Mouse (Mus musculus) liver, embryonic 16.5 days (tissue): ENCODE results near the gene Ptrh2. TPM values are rescaled to one million over a fixed set of nuclear protein-coding genes. Genes with fewer than 3 reads are reported as not detected.

Experiments
- ATAC-seq: fragments of 200-750 bp; cut with Nextera tagmentation; 2 replicates; pipeline ENCODE4 v1.8.0; 2017; ENCODE audit warnings: low read depth, mild to moderate bottlenecking, moderate number of reproducible peaks, moderate library complexity
- H3K27ac ChIP-seq: fragments of 300-500 bp; sonication (generic); 2 replicates; pipeline ENCODE4 v1.5.1; 2014; ENCODE audit warnings: mild to moderate bottlenecking, low read length
- H3K27me3 ChIP-seq: fragments of 300-500 bp; sonication (generic); 2 replicates; pipeline ENCODE4 v1.6.1; 2014; ENCODE audit warnings: low read depth, low read length, mixed read lengths; ENCODE audit not compliant: control insufficient read depth, insufficient read depth
- H3K36me3 ChIP-seq: fragments of 300-500 bp; sonication (generic); 2 replicates; pipeline ENCODE4 v1.6.1; 2014; ENCODE audit warnings: mild to moderate bottlenecking; ENCODE audit not compliant: control insufficient read depth, insufficient read depth
- H3K4me1 ChIP-seq: fragments of 300-500 bp; sonication (generic); 2 replicates; pipeline ENCODE4 v1.6.1; 2014; ENCODE audit warnings: low read depth, low read length, mixed read lengths; ENCODE audit not compliant: control insufficient read depth
- H3K4me2 ChIP-seq: fragments of 300-500 bp; sonication (generic); 2 replicates; pipeline ENCODE4 v1.6.1; 2014; ENCODE audit warnings: low read depth, low read length, mixed read lengths
- H3K4me3 ChIP-seq: fragments of 300-500 bp; sonication (generic); 2 replicates; pipeline ENCODE4 v1.5.1; 2014; ENCODE audit warnings: low read depth, mild to moderate bottlenecking, low read length
- H3K9ac ChIP-seq: fragments of 300-500 bp; sonication (generic); 2 replicates; pipeline ENCODE4 v1.6.1; 2014; ENCODE audit warnings: low read depth, low read length
- H3K9me3 ChIP-seq: fragments of 300-500 bp; sonication (generic); replicated peaks from 2 replicates; pipeline ENCODE4 v1.6.1; 2016; ENCODE audit warnings: low read length; ENCODE audit not compliant: control insufficient read depth
- WGBS: fragments of 180-500 bp; shearing (Covaris S2); extraction: QIAGEN DNeasy Blood & Tissue Kit; methylation state at CpG from one replicate; pipeline ENCODE4 v1.1.7; 2014; ENCODE audit not compliant: insufficient replicate concordance; 5-methylcytosine and 5-hydroxymethylcytosine counted together
- polyA plus RNA-seq: library from polyadenylated mRNA; unstranded; fragments of >200 nt; fragmentation: Nextera tagmentation; extraction: Ambion mirVana; gene quantifications from 2 replicates; pipeline ENCODE4 v1.2.1, GENCODE M21; 2015

Gene Ptrh2
- polyA plus RNA-seq, 1 experiment from 2014 or later = 13.3 TPM

DNA sequence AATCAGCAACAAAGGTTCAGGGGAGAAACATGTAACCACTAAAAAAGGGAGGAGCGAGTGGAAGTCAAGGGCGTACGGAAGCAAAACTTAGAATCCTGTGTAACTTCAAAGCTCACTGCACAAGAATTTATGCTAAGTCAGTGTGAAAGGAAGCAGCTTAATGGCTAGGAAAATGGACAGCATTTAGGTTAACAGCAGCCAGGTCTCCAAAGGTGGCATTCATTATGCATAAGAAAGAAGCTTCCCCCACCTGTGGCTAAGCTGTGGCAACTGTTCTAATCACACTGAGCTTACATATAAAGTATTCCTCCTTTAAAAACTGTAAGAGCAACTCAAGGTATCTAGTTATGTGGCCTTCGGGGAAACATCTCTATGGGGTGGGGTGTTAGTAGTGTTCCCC is 17.4 kb downstream of the Ptrh2 start:
- H3K36me3 ChIP-seq = peaks cover 84% of the 10 kb centered on the region
- WGBS = 91% methylated on average over 4 of the region's 4 CpGs
- no peak for ATAC-seq

DNA sequence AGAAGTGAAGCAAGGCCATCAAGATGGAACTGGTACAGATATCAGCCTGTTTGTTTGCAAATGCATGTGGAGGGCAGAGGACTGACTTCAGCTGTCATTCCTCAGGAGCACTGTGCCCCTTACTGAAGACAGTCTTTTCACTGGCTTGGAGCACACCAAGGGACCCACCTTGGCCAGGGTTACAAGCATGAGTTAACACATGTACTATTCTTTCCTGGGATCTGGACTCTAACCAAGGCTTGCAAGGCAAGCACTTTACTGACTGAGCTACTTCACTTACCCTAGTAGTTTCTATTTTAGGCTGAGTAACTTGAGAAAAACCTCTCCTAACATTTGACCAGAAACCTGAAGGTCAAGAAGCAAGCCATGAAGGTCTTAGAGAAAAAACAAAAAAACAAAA is 30.8 kb downstream of the Ptrh2 start:
- H3K4me3 ChIP-seq = no peak overlapping the region
- no peaks in the 10 kb centered on the region for H3K4me1 ChIP-seq
- no peak for ATAC-seq
- no peak overlapping the region for H3K27ac ChIP-seq
- no peaks in the 10 kb centered on the region for H3K9me3 ChIP-seq
- no peaks in the 10 kb centered on the region for H3K27me3 ChIP-seq
- H3K9ac ChIP-seq = no peak overlapping the region
- peaks cover 70% of the 10 kb centered on the region for H3K36me3 ChIP-seq
- H3K4me2 ChIP-seq = no peak overlapping the region

More for the DNA sequence above, 17.4 kb downstream of the Ptrh2 start:
- Histone ChIP-seq H3K9ac (no peak overlapping the region), H3K4me2 (no peak overlapping the region), H3K27me3 (no peaks in the 10 kb centered on the region), H3K9me3 (no peaks in the 10 kb centered on the region), H3K4me1 (no peaks in the 10 kb centered on the region), H3K4me3 (no peak overlapping the region), H3K27ac (no peak overlapping the region)

DNA sequence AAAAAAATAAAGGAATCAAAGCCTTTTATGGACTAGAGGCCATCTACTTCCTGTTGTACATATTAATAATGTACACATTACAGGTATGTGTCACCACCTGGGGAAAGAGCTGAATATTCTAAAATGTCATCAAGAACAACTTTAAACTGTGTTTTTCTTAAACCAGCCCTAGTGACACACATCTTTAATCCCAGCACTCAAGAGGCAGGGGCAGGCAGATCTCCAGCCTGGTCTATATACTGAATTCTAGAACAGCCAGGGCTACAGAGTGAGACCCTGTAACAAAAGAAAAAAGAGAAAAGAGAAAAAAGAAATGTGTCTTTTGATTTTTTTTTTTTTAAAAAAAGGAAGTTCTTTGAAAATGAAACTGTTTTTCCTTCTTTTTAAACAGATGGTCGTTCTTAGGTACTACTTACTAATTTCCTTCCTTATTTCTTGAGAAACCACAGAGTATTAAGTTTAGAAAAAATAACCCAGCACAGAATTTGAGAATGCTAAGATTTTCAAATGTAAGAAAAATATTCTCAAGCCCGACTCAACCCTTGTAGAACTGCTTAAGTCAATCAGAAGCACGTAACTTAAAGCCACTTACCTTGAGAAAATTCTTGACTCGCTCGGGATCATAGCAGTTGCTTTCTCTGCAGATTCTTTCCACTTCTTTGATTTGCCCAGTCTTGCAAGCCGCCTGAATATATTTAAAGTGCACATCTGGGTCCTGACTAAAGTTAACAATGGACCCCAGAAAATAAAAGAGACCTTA is 33.7 kb downstream of the Ptrh2 start:
- Histone ChIP-seq H3K9me3 (no peaks in the 10 kb centered on the region), H3K4me2 (no peak overlapping the region), H3K9ac (no peak overlapping the region; the same call in 1 of the 2 replicates), H3K4me3 (no peak overlapping the region), H3K36me3 (peaks cover 66% of the 10 kb centered on the region), H3K4me1 (no peaks in the 10 kb centered on the region), H3K27me3 (no peaks in the 10 kb centered on the region), H3K27ac (peak overlapping the region; percentile 57)
- WGBS = 54% methylated on average over 6 of the region's 6 CpGs
- ATAC-seq = no peak

DNA sequence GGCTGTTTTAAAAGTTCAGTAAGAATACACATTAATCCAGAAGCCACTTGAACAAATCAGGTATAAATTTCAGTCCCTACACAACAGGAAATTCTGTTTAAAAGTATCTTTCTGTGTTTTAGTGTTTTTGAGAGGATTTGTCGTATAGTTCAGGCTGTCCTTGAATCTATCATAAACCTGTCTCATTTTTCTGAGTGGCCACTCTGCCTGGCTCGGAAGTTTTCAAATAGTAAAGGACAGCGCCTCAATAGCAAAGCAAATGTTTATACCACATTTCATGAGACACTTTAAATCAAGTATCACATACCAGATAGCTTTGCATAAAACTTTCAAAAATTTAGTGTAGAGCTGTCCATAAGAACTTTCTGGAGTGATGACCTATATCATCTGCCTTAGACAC is 34.6 kb downstream of the Ptrh2 start:
- no peaks in the 10 kb centered on the region for H3K4me1 ChIP-seq
- H3K4me2 ChIP-seq = no peak overlapping the region
- H3K36me3 ChIP-seq = peaks cover 71% of the 10 kb centered on the region
- H3K27ac ChIP-seq = no peak overlapping the region
- H3K4me3 ChIP-seq = no peak overlapping the region
- H3K9ac ChIP-seq = no peak overlapping the region
- no peak for ATAC-seq
- H3K9me3 ChIP-seq = no peaks in the 10 kb centered on the region
- 91% methylated on average over 3 of the region's 3 CpGs for WGBS
- H3K27me3 ChIP-seq = no peaks in the 10 kb centered on the region

DNA sequence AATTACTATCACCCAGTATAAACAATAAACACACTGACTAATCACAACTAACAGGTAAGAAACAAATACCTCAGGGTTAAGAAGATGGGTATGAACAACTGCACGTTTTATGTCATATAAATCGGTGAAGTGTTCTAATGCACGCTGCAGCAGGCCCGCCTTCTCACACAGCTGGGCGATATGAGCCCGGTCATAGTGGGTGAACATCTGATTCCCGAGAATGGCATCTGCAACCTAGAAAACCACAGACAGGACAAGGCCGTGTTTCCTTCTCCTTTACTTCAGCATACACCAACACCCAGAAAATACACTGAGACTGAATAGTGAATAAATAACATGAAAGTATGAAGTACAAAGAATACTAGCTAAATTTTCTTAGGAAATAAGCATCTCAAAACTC is 35.6 kb downstream of the Ptrh2 start:
- ATAC-seq = no peak
- H3K4me2 ChIP-seq = no peak overlapping the region
- H3K4me3 ChIP-seq = no peak overlapping the region
- WGBS = 46% methylated on average over 8 of the region's 8 CpGs
- no peaks in the 10 kb centered on the region for H3K27me3 ChIP-seq
- H3K36me3 ChIP-seq = peaks cover 72% of the 10 kb centered on the region
- no peak overlapping the region for H3K27ac ChIP-seq
- no peak overlapping the region for H3K9ac ChIP-seq
- no peaks in the 10 kb centered on the region for H3K9me3 ChIP-seq
- no peaks in the 10 kb centered on the region for H3K4me1 ChIP-seq

DNA sequence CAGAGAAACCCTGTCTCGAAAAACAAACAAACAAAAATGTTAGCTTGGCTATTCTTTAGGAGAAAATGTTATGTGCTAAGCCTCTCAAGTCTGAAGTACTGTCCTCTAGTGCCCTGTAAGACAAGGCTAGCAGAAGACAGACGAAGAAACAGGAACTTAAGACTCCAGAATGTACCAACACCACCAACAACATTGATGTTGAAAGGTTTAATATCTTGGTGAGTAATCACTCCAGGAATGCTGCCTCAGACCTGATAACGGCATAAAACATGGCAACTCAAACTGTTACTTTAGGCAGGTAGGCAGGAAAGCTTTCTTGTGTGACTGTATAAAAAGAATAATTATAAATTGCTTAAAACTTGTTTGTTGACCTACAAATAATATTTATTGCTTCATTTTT is 40.2 kb downstream of the Ptrh2 start:
- Histone ChIP-seq H3K4me3 (no peak overlapping the region), H3K4me2 (no peak overlapping the region), H3K36me3 (peaks cover 60% of the 10 kb centered on the region), H3K9ac (no peak overlapping the region), H3K9me3 (no peaks in the 10 kb centered on the region), H3K27me3 (no peaks in the 10 kb centered on the region), H3K4me1 (no peaks in the 10 kb centered on the region), H3K27ac (no peak overlapping the region)
- no peak for ATAC-seq
- 77% methylated on average over 3 of the region's 3 CpGs for WGBS

DNA sequence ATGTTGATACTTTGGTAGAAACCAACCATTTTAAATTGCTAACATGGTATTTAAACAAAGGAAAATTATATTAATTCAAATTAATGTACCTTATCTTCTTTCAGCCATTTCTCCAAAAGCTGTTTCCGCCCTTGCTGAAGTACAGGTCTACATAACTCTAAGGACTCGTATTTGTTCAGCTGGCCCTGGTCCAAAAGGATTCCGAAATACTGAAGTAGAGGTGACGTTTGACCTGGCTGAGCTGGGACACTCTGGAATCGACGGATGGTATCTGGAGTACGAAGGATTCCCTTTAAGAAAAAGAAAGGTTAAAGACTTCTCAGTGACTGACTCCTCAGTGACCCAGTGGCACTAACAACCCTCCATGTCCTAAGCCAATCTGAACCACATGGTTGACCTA is 41.2 kb downstream of the Ptrh2 start:
- Histone ChIP-seq H3K4me3 (no peak overlapping the region), H3K9me3 (no peaks in the 10 kb centered on the region), H3K27me3 (no peaks in the 10 kb centered on the region), H3K36me3 (peaks cover 57% of the 10 kb centered on the region), H3K27ac (no peak overlapping the region), H3K4me2 (no peak overlapping the region), H3K9ac (no peak overlapping the region), H3K4me1 (no peaks in the 10 kb centered on the region)
- ATAC-seq = no peak
- WGBS = 83% methylated on average over 7 of the region's 7 CpGs

DNA sequence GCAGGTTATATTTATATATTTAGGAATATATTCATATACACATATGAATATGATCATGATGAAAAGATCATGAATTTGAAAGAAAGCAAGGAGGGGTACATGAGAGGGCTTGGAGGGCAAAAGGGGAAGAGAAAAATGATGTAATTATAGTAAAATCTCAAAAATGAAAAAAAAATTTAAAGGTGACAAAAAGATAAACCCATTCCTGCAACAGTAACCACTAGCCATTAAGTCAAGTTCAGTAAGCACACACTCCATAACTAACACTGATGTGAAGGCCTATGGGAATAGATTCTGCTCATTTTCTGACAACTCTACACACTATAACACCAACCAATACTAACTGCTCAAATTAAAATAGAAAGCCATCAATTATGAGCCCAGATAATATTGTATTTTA is 41.8 kb downstream of the Ptrh2 start:
- no peak overlapping the region for H3K4me3 ChIP-seq
- no peak overlapping the region for H3K9ac ChIP-seq
- peaks cover 55% of the 10 kb centered on the region for H3K36me3 ChIP-seq
- no peak for ATAC-seq
- H3K27me3 ChIP-seq = no peaks in the 10 kb centered on the region
- H3K27ac ChIP-seq = no peak overlapping the region
- no peaks in the 10 kb centered on the region for H3K4me1 ChIP-seq
- no peaks in the 10 kb centered on the region for H3K9me3 ChIP-seq
- no peak overlapping the region for H3K4me2 ChIP-seq

DNA sequence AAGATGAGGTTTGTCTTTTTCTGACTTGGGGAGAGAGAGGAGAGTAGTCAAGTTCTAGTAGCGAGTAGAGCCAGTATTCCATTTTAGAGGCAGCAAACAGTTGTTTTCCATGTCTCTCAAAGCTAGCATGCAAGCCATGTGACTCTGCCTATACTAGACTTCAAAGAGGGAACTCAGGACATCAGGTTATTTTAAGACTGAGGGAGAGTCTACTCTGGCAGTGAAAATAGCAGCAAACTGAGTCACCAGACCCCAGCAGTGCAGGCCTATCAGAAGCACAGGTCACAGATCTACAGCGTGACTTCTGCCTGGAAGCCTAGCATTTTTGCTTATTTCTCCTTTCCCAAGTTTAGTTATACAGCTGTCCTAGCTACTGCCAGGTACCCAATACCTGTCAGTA is 47.7 kb downstream of the Ptrh2 start:
- ATAC-seq = no peak
- WGBS = 87% methylated on average over 2 of the region's 2 CpGs
- peaks cover 37% of the 10 kb centered on the region for H3K36me3 ChIP-seq
- no peaks in the 10 kb centered on the region for H3K27me3 ChIP-seq
- no peaks in the 10 kb centered on the region for H3K4me1 ChIP-seq
- H3K4me2 ChIP-seq = no peak overlapping the region
- no peak overlapping the region for H3K27ac ChIP-seq
- H3K4me3 ChIP-seq = no peak overlapping the region
- H3K9me3 ChIP-seq = no peaks in the 10 kb centered on the region
- no peak overlapping the region for H3K9ac ChIP-seq
